Comparison of ENCODE assay signal across 8 mouse cellular contexts in genomic region chr1:36244058-36244827, GRCm38 (mm10). TPM values are rescaled to one million over a fixed set of nuclear protein-coding genes. Genes with fewer than 3 reads are reported as not detected.
DNase-seq lines count a peak whose midpoint lies in the region; ATAC-seq lines count a peak whose summit lies in the region.

Gene Uggt1, minus strand, starts transcription at chr1:36244720.

- H3K27ac ChIP-seq in hindbrain, embryonic 16.5 days (ENCODE audit: low read depth, low read length): peak within 1 kb of the TSS; percentile 84
- H3K27ac ChIP-seq in macrophage: peak within 1 kb of the TSS; percentile 54

- peak; percentile 78 for DNase-seq in WW6 (ENCODE audit: low read depth, low spot score)
- DNase-seq in cerebellum, postnatal 4 days (ENCODE audit: low spot score in 2 of 2): peak; percentile 69 to 87
- DNase-seq in gastrocnemius, adult 18-20 months (ENCODE audit: low spot score): peak; percentile 94
- peak; percentile 91 to 95 for DNase-seq in left cerebral cortex, adult 18-20 months (ENCODE audit: low spot score in 2 of 2)
- peak; percentile 96 for DNase-seq in right cerebral cortex, adult 18-20 months
- DNase-seq in urinary bladder, postnatal 10 days (ENCODE audit: low spot score): peak; percentile 70

- peaks cover 46% of the 10 kb centered on the region for H3K79me2 ChIP-seq in macrophage (ENCODE audit: inconsistent target)

- peaks cover 19% of the 10 kb centered on the region for H3K4me1 ChIP-seq in hindbrain, embryonic 16.5 days (ENCODE audit: control insufficient read depth, insufficient read depth, low read depth, low read length)

- WGBS in hindbrain, embryonic 16.5 days: 4% methylated on average over 39 of the region's 49 CpGs
- WGBS in macrophage (ENCODE audit: missing documents): under 1% methylated on average over 48 of the region's 49 CpGs

- peak within 1 kb of the TSS; percentile 91 for H3K4me3 ChIP-seq in hindbrain, embryonic 16.5 days (ENCODE audit: low read length)
- H3K4me3 ChIP-seq in macrophage (ENCODE audit: inconsistent target): peak within 1 kb of the TSS; percentile 88

- no peaks in the 10 kb centered on the region for H3K9me3 ChIP-seq in hindbrain, embryonic 16.5 days (ENCODE audit: control insufficient read depth, low read length)

- H3K4me2 ChIP-seq in hindbrain, embryonic 16.5 days (ENCODE audit: low read length): peak within 1 kb of the TSS; percentile 84

- peak within 1 kb of the TSS; percentile 89 for H3K9ac ChIP-seq in hindbrain, embryonic 16.5 days (ENCODE audit: low read depth, low read length)

- ATAC-seq in hindbrain, embryonic 16.5 days: peak; percentile 98

- no peaks in the 10 kb centered on the region for H3K27me3 ChIP-seq in hindbrain, embryonic 16.5 days (replicated peaks; ENCODE audit: control insufficient read depth, insufficient read depth, low read length)

- H3K36me3 ChIP-seq in hindbrain, embryonic 16.5 days (ENCODE audit: control insufficient read depth, insufficient read depth, low read length): no peaks in the 10 kb centered on the region
- no peaks in the 10 kb centered on the region for H3K36me3 ChIP-seq in macrophage (ENCODE audit: inconsistent target)

RNA-seq across cellular contexts. Expression of gene Uggt1, which starts in this region (rescaled TPM):
- 10 to 100 TPM; 28.1 to 29.3 TPM for total RNA-seq in gastrocnemius, adult 18-20 months (2021)
- polyA plus RNA-seq in hindbrain, embryonic 16.5 days (2015; fragmentation: Nextera tagmentation; extraction: Ambion mirVana): 40.2 and 48.8 TPM in 2 replicates
- 10 to 100 TPM; 42.0 to 44.8 TPM for total RNA-seq in left cerebral cortex, adult 18-20 months (2021)
- total RNA-seq in macrophage (2018; cell fraction: chromatin; rRNA removed): 100 to 1,000 TPM in 15 of 26 experiments, 10 to 100 TPM in 11; 48.9 to 176 (median 111) TPM
- total RNA-seq in macrophage (2018; cell fraction: cytosol; rRNA removed): 10 to 100 TPM; 15.0 to 71.0 (median 36.5) TPM
- 100 to 1,000 TPM in 7 of 26 experiments, 10 to 100 TPM in 19; 51.1 to 151 (median 79.1) TPM for total RNA-seq in macrophage (2018; cell fraction: nucleus; rRNA removed)
- 43.9 to 55.5 TPM (median 53.5 TPM) in 3 replicates for polyA plus RNA-seq in macrophage (2018)

Comparison
In these comparisons a context has a peak if more than half of its experiments do, and no peak if none do; other contexts are left out.
1. Peak in every context shown above with its lines: DNase-seq, ATAC-seq, H3K4me3 ChIP-seq and H3K27ac ChIP-seq.